Mouse (Mus musculus): Measurements from ENCODE around the gene Atp6v1f. TPM values are rescaled to one million over a fixed set of nuclear protein-coding genes. Genes with fewer than 3 reads are reported as not detected.

Gene Atp6v1f
- polyA plus RNA-seq, 1 experiment from 2014 or later, result 117 TPM

DNA sequence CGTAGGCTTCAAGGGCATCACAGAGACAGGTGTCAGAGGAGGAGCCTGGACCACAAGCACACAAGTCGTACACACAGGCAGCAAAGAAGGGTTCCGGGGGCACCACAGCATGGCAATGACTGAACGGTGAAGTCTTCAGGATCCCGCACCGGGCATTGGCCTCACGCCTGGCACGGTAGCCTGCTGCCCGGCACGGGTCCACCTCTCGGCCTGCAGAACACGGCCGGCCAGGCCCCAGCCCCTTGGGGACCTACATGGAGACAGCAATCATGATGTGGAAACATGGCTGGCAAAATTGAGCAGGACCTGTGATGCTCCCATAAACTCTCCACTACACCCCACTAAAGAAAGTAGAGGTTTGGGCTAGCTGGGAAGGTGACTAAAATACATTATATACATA is 15.2 kb downstream of the Atp6v1f start:
- 78% methylated on average over 13 of the region's 13 CpGs for WGBS (ENCODE audit: insufficient replicate concordance)
- Histone ChIP-seq H3K9ac (ENCODE audit: low read depth, low read length) (no peak overlapping the region), H3K4me2 (ENCODE audit: low read depth, low read length) (no peak overlapping the region), H3K4me3 (ENCODE audit: low read depth, low read length) (no peak overlapping the region), H3K4me1 (ENCODE audit: control insufficient read depth, low read depth, low read length) (no peaks in the 10 kb centered on the region; the same call in 1 of the 2 replicates), H3K27me3 (ENCODE audit: control insufficient read depth, insufficient read depth, low read depth, low read length) (peaks cover 9% of the 10 kb centered on the region), H3K27ac (ENCODE audit: low read length) (no peak overlapping the region), H3K9me3 (replicated peaks; ENCODE audit: control insufficient read depth, low read length) (no peaks in the 10 kb centered on the region), H3K36me3 (ENCODE audit: control insufficient read depth, insufficient read depth) (no peaks in the 10 kb centered on the region)
- ATAC-seq (ENCODE audit: low read depth), result no peak

DNA sequence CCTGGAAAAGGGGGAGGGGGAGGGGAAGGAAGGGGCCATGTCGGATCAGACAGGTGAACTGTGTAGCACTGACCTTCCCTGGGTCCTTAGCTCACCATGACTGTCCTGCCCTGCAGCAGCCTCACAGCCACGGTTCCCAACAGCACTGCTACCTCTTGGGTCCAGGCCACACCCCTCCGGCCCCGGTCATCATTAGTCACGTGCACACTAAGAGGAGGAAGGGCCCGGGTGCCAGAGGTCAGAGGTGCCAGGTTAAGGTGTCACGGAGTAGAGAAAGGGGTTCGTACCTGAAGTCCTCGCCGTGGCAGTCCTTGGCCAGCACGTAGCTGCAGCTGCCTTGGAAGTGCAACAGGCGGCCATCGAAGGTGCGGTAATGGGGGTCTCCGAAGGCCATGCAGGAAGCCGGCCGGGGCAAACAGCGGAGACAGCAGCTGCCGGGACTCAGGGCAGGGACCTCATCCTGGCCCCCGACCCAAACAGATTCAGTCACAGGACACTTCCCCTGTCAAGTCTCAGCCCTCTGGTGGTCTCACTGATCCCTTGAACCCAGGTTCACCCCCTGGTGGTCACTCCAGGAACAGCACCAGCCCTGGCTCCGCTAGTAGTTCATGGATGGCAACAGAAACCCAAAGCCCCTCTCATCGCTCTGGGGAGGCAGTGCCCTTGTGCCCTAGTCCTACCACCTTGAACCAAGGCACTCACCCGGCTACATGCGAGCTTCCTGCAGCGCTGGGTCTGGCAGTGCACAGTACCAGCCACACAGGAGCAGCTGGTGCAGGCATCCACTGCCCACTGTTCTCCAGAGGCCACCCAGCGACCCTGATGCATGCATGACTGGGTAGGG is 17.4 kb downstream of the Atp6v1f start:
- no peak overlapping the region for H3K27ac ChIP-seq (ENCODE audit: low read length)
- H3K27me3 ChIP-seq (ENCODE audit: control insufficient read depth, insufficient read depth, low read depth, low read length), result peaks cover 9% of the 10 kb centered on the region
- peak overlapping the region; percentile 71 for H3K4me2 ChIP-seq (ENCODE audit: low read depth, low read length)
- ATAC-seq (ENCODE audit: low read depth), result peak; percentile 73
- no peaks in the 10 kb centered on the region for H3K36me3 ChIP-seq (ENCODE audit: control insufficient read depth, insufficient read depth)
- 3% methylated on average over 26 of the region's 26 CpGs for whole genome bisulfite sequencing (ENCODE audit: insufficient replicate concordance)
- H3K4me3 ChIP-seq (ENCODE audit: low read depth, low read length), result peak overlapping the region; percentile 53
- H3K4me1 ChIP-seq (ENCODE audit: control insufficient read depth, low read depth, low read length), result no peaks in the 10 kb centered on the region; the same call in 1 of the 2 replicates
- H3K9ac ChIP-seq (ENCODE audit: low read depth, low read length), result peak overlapping the region; percentile 38; the same call in 1 of the 2 replicates
- H3K9me3 ChIP-seq (replicated peaks; ENCODE audit: control insufficient read depth, low read length), result no peaks in the 10 kb centered on the region

DNA sequence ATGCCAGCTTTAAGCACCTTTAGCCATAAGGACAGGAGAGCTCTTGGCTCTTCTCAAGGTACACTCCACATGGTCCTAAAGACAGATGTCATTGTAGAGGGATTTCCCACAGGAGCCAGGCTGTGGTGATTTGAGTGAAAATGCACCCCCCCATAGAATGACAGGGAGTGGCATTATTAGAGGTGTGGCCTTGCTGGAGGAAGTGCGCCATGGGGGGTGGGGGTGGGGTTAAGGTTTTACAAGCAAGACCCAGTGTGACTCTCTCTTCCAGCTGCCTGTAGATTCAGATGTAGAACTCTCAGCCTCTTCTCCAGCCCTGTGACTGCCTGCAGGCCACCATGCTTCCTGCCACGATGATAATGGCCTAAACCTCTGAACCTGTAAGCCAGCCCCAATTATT is 18.4 kb downstream of the Atp6v1f start:
- WGBS (ENCODE audit: insufficient replicate concordance), result 29% methylated on average over 2 of the region's 2 CpGs
- no peak overlapping the region for H3K9ac ChIP-seq (ENCODE audit: low read depth, low read length)
- H3K4me3 ChIP-seq (ENCODE audit: low read depth, low read length), result no peak overlapping the region
- peaks cover 9% of the 10 kb centered on the region for H3K27me3 ChIP-seq (ENCODE audit: control insufficient read depth, insufficient read depth, low read depth, low read length)
- H3K9me3 ChIP-seq (replicated peaks; ENCODE audit: control insufficient read depth, low read length), result no peaks in the 10 kb centered on the region
- no peak for ATAC-seq (ENCODE audit: low read depth)
- H3K4me2 ChIP-seq (ENCODE audit: low read depth, low read length), result no peak overlapping the region
- H3K4me1 ChIP-seq (ENCODE audit: control insufficient read depth, low read depth, low read length), result no peaks in the 10 kb centered on the region; the same call in 1 of the 2 replicates
- no peaks in the 10 kb centered on the region for H3K36me3 ChIP-seq (ENCODE audit: control insufficient read depth, insufficient read depth)
- no peak overlapping the region for H3K27ac ChIP-seq (ENCODE audit: low read length)

DNA sequence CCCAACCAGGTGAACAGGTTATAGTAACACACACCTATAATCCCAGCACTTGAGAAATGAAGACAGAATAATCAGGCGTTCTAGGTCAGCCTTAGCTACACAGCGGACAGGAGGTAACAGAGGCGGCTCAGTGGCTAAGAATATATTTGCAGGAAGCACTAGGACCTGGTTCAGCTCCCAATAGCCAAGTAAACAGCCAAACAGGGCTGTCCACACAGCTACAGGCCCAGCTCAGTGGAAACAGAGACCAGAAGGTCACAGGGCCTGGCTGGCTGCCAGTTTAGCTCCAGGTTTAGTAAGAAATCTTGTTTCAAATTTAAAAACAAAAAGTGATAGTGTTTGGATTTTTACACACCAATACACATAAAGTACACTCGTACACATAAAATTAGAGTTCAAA is 26.6 kb downstream of the Atp6v1f start:
- Histone ChIP-seq H3K4me3 (ENCODE audit: low read depth, low read length) (no peak overlapping the region), H3K27me3 (ENCODE audit: control insufficient read depth, insufficient read depth, low read depth, low read length) (peaks cover 24% of the 10 kb centered on the region), H3K27ac (ENCODE audit: low read length) (0 out of 2 replicates have a peak overlapping the region, but pooled peaks have one; percentile 7), H3K9ac (ENCODE audit: low read depth, low read length) (no peak overlapping the region), H3K4me2 (ENCODE audit: low read depth, low read length) (no peak overlapping the region), H3K36me3 (ENCODE audit: control insufficient read depth, insufficient read depth) (no peaks in the 10 kb centered on the region), H3K4me1 (ENCODE audit: control insufficient read depth, low read depth, low read length) (no peaks in the 10 kb centered on the region), H3K9me3 (replicated peaks; ENCODE audit: control insufficient read depth, low read length) (no peaks in the 10 kb centered on the region)
- ATAC-seq (ENCODE audit: low read depth), result peak; percentile 78
- WGBS (ENCODE audit: insufficient replicate concordance), result 52% methylated on average over 4 of the region's 4 CpGs

DNA sequence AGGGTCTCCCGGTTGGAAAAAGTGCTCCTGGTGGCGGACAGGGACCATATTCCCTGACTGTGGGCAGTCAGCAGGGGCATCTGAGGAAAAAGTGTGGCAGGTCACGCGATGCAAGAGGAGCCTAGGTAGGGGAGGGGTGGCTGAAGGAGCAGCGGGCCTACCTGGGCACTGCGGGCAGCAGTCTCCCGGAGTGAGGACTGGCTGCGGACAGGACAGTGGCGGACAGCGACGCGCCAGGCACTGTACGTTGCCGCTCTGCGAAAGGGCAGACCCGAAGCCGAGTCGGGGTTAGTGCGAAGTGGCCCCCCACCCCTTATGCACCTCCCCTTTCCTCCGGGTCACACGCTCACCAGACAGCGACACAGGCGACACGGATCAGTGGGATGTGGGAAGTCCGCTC is 28.8 kb downstream of the Atp6v1f start:
- 15% methylated on average over 25 of the region's 25 CpGs for WGBS (ENCODE audit: insufficient replicate concordance)
- Histone ChIP-seq H3K4me3 (ENCODE audit: low read depth, low read length) (no peak overlapping the region), H3K9ac (ENCODE audit: low read depth, low read length) (no peak overlapping the region), H3K9me3 (replicated peaks; ENCODE audit: control insufficient read depth, low read length) (no peaks in the 10 kb centered on the region), H3K27me3 (ENCODE audit: control insufficient read depth, insufficient read depth, low read depth, low read length) (peaks cover 24% of the 10 kb centered on the region), H3K27ac (ENCODE audit: low read length) (no peak overlapping the region), H3K36me3 (ENCODE audit: control insufficient read depth, insufficient read depth) (no peaks in the 10 kb centered on the region), H3K4me2 (ENCODE audit: low read depth, low read length) (no peak overlapping the region), H3K4me1 (ENCODE audit: control insufficient read depth, low read depth, low read length) (no peaks in the 10 kb centered on the region)
- no peak for ATAC-seq (ENCODE audit: low read depth)

DNA sequence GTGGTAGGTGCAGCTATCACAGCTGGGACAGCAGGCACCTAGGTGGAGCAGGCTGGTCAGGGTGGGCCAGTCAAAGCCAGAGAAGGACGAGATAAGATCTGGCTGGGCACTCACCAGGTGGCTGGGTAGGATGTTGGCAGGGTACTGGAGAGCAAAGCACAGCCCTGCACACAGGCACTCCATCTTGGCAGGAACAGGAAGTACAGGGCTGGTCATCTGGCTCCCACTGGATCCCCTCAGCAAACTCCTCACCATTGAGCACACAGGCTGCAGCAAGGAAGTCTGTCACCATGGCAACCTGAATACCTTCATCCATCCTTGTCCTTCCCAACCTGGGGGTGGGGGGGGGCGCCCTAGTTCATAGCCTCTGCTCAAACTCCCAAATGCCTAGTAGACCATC is 30.3 kb downstream of the Atp6v1f start:
- H3K27ac ChIP-seq (ENCODE audit: low read length), result no peak overlapping the region
- WGBS (ENCODE audit: insufficient replicate concordance), result 16% methylated on average over 2 of the region's 2 CpGs
- no peaks in the 10 kb centered on the region for H3K9me3 ChIP-seq (replicated peaks; ENCODE audit: control insufficient read depth, low read length)
- peaks cover 24% of the 10 kb centered on the region for H3K27me3 ChIP-seq (ENCODE audit: control insufficient read depth, insufficient read depth, low read depth, low read length)
- H3K4me1 ChIP-seq (ENCODE audit: control insufficient read depth, low read depth, low read length), result no peaks in the 10 kb centered on the region
- H3K4me2 ChIP-seq (ENCODE audit: low read depth, low read length), result no peak overlapping the region
- H3K4me3 ChIP-seq (ENCODE audit: low read depth, low read length), result no peak overlapping the region
- no peak for ATAC-seq (ENCODE audit: low read depth)
- H3K36me3 ChIP-seq (ENCODE audit: control insufficient read depth, insufficient read depth), result no peaks in the 10 kb centered on the region
- no peak overlapping the region for H3K9ac ChIP-seq (ENCODE audit: low read depth, low read length)

DNA sequence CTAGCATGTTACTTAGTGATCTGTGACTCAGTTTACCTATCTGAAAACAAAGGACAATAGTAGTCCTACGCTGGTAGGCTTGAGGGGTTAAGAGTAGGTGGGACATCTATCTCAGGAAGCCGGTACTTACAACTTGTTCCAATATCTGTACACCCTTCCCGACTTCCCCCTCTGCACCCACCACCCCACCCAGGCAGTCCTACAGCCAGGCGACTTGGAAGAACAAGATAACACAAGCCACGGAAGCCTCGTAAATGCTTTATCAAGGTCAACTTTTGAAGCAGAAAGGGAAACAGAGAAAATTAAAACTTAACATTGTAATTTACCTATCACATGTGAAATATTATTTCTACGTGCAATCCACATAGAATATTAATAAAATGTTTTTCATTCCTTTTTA is 32.7 kb downstream of the Atp6v1f start:
- Histone ChIP-seq H3K27ac (ENCODE audit: low read length) (no peak overlapping the region), H3K4me3 (ENCODE audit: low read depth, low read length) (no peak overlapping the region), H3K4me1 (ENCODE audit: control insufficient read depth, low read depth, low read length) (no peaks in the 10 kb centered on the region), H3K4me2 (ENCODE audit: low read depth, low read length) (no peak overlapping the region), H3K9me3 (replicated peaks; ENCODE audit: control insufficient read depth, low read length) (no peaks in the 10 kb centered on the region), H3K9ac (ENCODE audit: low read depth, low read length) (no peak overlapping the region), H3K36me3 (ENCODE audit: control insufficient read depth, insufficient read depth) (no peaks in the 10 kb centered on the region), H3K27me3 (ENCODE audit: control insufficient read depth, insufficient read depth, low read depth, low read length) (peaks cover 24% of the 10 kb centered on the region)
- ATAC-seq (ENCODE audit: low read depth), result no peak
- WGBS (ENCODE audit: insufficient replicate concordance), result 27% methylated on average over 7 of the region's 7 CpGs

DNA sequence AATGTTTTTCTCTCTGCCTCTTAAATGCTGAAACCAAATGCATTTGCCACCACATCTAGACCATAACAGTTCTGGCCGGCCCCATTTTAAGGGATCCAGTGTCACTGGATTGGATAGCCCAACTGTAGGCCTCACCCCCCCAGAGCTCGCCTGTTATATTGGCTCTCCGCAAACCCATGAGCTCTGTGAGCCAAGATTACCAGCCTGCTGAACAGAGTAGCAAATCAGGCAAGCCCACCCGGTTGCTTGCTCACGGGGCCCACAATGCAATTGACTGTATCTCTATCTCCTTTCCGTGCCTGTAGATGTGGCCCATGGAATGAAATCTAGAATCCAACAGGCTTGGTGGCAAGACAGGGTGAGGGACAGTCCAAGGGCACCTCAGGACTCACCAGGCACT is 33.3 kb downstream of the Atp6v1f start:
- Histone ChIP-seq H3K9me3 (replicated peaks; ENCODE audit: control insufficient read depth, low read length) (no peaks in the 10 kb centered on the region), H3K4me2 (ENCODE audit: low read depth, low read length) (no peak overlapping the region), H3K9ac (ENCODE audit: low read depth, low read length) (no peak overlapping the region), H3K36me3 (ENCODE audit: control insufficient read depth, insufficient read depth) (no peaks in the 10 kb centered on the region), H3K27me3 (ENCODE audit: control insufficient read depth, insufficient read depth, low read depth, low read length) (peaks cover 22% of the 10 kb centered on the region), H3K27ac (ENCODE audit: low read length) (no peak overlapping the region), H3K4me3 (ENCODE audit: low read depth, low read length) (no peak overlapping the region), H3K4me1 (ENCODE audit: control insufficient read depth, low read depth, low read length) (no peaks in the 10 kb centered on the region)
- no peak for ATAC-seq (ENCODE audit: low read depth)
- WGBS (ENCODE audit: insufficient replicate concordance), result 40% methylated on average over 6 of the region's 6 CpGs

DNA sequence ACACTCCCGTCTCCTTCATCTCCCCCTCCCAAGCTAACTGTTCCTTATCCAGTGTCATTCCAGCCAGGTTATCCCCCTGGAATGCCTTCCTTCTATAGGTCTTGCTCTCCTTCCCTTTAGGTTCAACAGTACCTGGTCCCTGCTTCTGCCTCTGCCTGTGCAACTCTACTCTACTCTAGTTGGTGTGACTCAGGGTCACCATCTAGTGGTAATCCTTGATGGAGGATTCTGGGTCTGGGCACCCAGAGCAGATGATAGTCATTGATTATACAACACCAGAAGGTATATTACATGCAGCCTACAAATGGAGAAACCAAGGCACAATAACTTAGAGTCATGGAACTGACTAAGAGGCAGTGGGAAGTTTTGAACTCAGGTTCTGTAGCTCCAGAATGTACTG is 34.1 kb downstream of the Atp6v1f start:
- no peak overlapping the region for H3K4me2 ChIP-seq (ENCODE audit: low read depth, low read length)
- 83% methylated on average over 1 of the region's 1 CpGs for WGBS (ENCODE audit: insufficient replicate concordance)
- no peaks in the 10 kb centered on the region for H3K36me3 ChIP-seq (ENCODE audit: control insufficient read depth, insufficient read depth)

More for the DNA sequence above, 34.1 kb downstream of the Atp6v1f start:
- H3K27me3 ChIP-seq (ENCODE audit: control insufficient read depth, insufficient read depth, low read depth, low read length), result peaks cover 22% of the 10 kb centered on the region
- no peak overlapping the region for H3K4me3 ChIP-seq (ENCODE audit: low read depth, low read length)
- no peak for ATAC-seq (ENCODE audit: low read depth)
- no peak overlapping the region for H3K27ac ChIP-seq (ENCODE audit: low read length)
- H3K9me3 ChIP-seq (replicated peaks; ENCODE audit: control insufficient read depth, low read length), result no peaks in the 10 kb centered on the region
- no peaks in the 10 kb centered on the region for H3K4me1 ChIP-seq (ENCODE audit: control insufficient read depth, low read depth, low read length)
- no peak overlapping the region for H3K9ac ChIP-seq (ENCODE audit: low read depth, low read length)
